Mouse (Mus musculus) neural tube, embryonic 14.5 days (tissue): ENCODE data around the gene Tanc1. TPM values are rescaled to one million over a fixed set of nuclear protein-coding genes. Genes with fewer than 3 reads are reported as not detected.

Experiments used
- ATAC-seq: fragments of 200-750 bp; cut with Nextera tagmentation; 2 replicates; pipeline ENCODE4 v1.8.0; 2017; ENCODE audit warnings: low read depth, mild to moderate bottlenecking, moderate TSS enrichment, moderate library complexity
- H3K27ac ChIP-seq: fragments of 300-500 bp; sonication (generic); 2 replicates; pipeline ENCODE4 v1.5.1; 2014; ENCODE audit warnings: low read depth, mild to moderate bottlenecking, control low read depth, low read length, moderate library complexity, mixed read lengths
- H3K27me3 ChIP-seq: fragments of 300-500 bp; sonication (generic); 2 replicates; pipeline ENCODE4 v1.6.1; 2014; ENCODE audit warnings: low read length; ENCODE audit not compliant: control insufficient read depth, insufficient read depth
- H3K36me3 ChIP-seq: fragments of 300-500 bp; sonication (generic); 2 replicates; pipeline ENCODE4 v1.6.1; 2014; ENCODE audit warnings: low read length, mixed read lengths; ENCODE audit not compliant: control insufficient read depth, insufficient read depth
- H3K4me1 ChIP-seq: fragments of 300-500 bp; sonication (generic); 2 replicates; pipeline ENCODE4 v1.6.1; 2014; ENCODE audit warnings: low read length; ENCODE audit not compliant: control insufficient read depth, insufficient read depth
- H3K4me2 ChIP-seq: fragments of 300-500 bp; sonication (generic); 2 replicates; pipeline ENCODE4 v1.6.1; 2014; ENCODE audit warnings: mild to moderate bottlenecking, low read depth, low read length, control low read depth
- H3K4me3 ChIP-seq: fragments of 300-500 bp; sonication (generic); 2 replicates; pipeline ENCODE4 v1.5.1; 2014; ENCODE audit warnings: low read depth, low read length, control low read depth, mixed read lengths
- H3K9ac ChIP-seq: fragments of 300-500 bp; sonication (generic); replicated peaks from 2 replicates; pipeline ENCODE4 v1.6.1; 2014; ENCODE audit warnings: low read depth, mild to moderate bottlenecking, control low read depth, low read length, mixed read lengths
- H3K9me3 ChIP-seq: fragments of 300-500 bp; sonication (generic); 2 replicates; pipeline ENCODE4 v1.6.1; 2016; ENCODE audit warnings: low read length; ENCODE audit not compliant: control insufficient read depth
- WGBS: fragments of 180-500 bp; shearing (Covaris S2); extraction: QIAGEN DNeasy Blood & Tissue Kit; methylation state at CpG from one replicate; pipeline ENCODE4 v1.1.7; 2014; 5-methylcytosine and 5-hydroxymethylcytosine counted together
- polyA plus RNA-seq: library from polyadenylated mRNA; unstranded; fragments of >200 nt; fragmentation: Nextera tagmentation; extraction: Ambion mirVana; gene quantifications from 2 replicates; pipeline ENCODE4 v1.2.1, GENCODE M21; 2014

Gene Tanc1
- polyA plus RNA-seq, 1 experiment from 2014 or later, result 5.2 TPM

- no peaks in the 10 kb centered on the region for H3K36me3 ChIP-seq
- H3K4me3 ChIP-seq, result no peak overlapping the region
- WGBS, result 34% methylated on average over 6 of the region's 6 CpGs
- no peak overlapping the region for H3K27ac ChIP-seq
- H3K4me2 ChIP-seq, result no peak overlapping the region
- H3K9me3 ChIP-seq, result no peaks in the 10 kb centered on the region
- no peak overlapping the region for H3K9ac ChIP-seq
- no peaks in the 10 kb centered on the region for H3K27me3 ChIP-seq
- no peaks in the 10 kb centered on the region for H3K4me1 ChIP-seq
- ATAC-seq, result peak; percentile 59; the same call in 1 of the 2 replicates
Measured at GRCm38 (mm10) chr2:59745428-59745827, 133.6 kb downstream of the Tanc1 start.

- H3K36me3 ChIP-seq, result no peaks in the 10 kb centered on the region
- no peaks in the 10 kb centered on the region for H3K27me3 ChIP-seq
- H3K4me2 ChIP-seq, result no peak overlapping the region
- 88% methylated on average over 9 of the region's 9 CpGs for WGBS
- H3K9ac ChIP-seq, result no peak overlapping the region
- no peaks in the 10 kb centered on the region for H3K9me3 ChIP-seq
- ATAC-seq, result no peak
- H3K4me3 ChIP-seq, result no peak overlapping the region
- no peak overlapping the region for H3K27ac ChIP-seq
- no peaks in the 10 kb centered on the region for H3K4me1 ChIP-seq
Measured at GRCm38 (mm10) chr2:59746070-59746469, 134.2 kb downstream of the Tanc1 start.

GRCm38 (mm10) chr2:59747757-59748156 lies 135.9 kb downstream of the Tanc1 start:
- no peak overlapping the region for H3K27ac ChIP-seq
- ATAC-seq, result no peak
- H3K36me3 ChIP-seq, result no peaks in the 10 kb centered on the region
- H3K27me3 ChIP-seq, result no peaks in the 10 kb centered on the region
- H3K4me3 ChIP-seq, result no peak overlapping the region
- WGBS, result 89% methylated on average over 9 of the region's 9 CpGs
- H3K4me2 ChIP-seq, result no peak overlapping the region
- no peaks in the 10 kb centered on the region for H3K9me3 ChIP-seq
- no peaks in the 10 kb centered on the region for H3K4me1 ChIP-seq
- H3K9ac ChIP-seq, result no peak overlapping the region

- no peak for ATAC-seq
- 33% methylated on average over 10 of the region's 10 CpGs for WGBS
- Histone ChIP-seq H3K36me3 (no peaks in the 10 kb centered on the region), H3K9me3 (no peaks in the 10 kb centered on the region), H3K9ac (no peak overlapping the region), H3K27ac (no peak overlapping the region), H3K27me3 (no peaks in the 10 kb centered on the region), H3K4me3 (no peak overlapping the region), H3K4me1 (no peaks in the 10 kb centered on the region), H3K4me2 (no peak overlapping the region)
Measured at GRCm38 (mm10) chr2:59749371-59749770, 137.5 kb downstream of the Tanc1 start.

GRCm38 (mm10) chr2:59751172-59751571 lies 139.3 kb downstream of the Tanc1 start:
- H3K27me3 ChIP-seq, result no peaks in the 10 kb centered on the region

DNA sequence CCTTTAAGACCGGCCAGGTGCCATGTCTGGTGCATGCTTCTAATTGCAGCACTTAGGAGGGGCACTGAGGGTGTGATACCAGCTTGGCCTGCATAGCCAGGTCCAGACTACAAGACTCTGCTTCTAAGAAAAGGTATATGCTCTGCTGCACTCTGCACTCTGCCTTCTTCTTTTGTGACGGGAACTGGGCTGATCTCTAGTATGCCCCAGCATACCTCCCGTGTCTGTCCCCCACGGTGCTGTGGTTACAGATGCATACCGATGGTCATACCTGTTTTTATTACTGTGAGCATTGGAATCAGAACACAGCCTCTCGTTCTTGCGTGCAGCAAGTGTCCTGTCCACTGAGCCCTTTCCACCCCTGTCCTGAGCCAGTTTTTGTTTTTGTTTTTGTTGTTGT lies 140.3 kb downstream of the Tanc1 start:
- no peak overlapping the region for H3K27ac ChIP-seq
- 0 out of 2 replicates have a peak, but pooled peaks cover 5% of the 10 kb centered on the region for H3K4me1 ChIP-seq
- H3K9ac ChIP-seq, result no peak overlapping the region
- H3K36me3 ChIP-seq, result no peaks in the 10 kb centered on the region
- no peaks in the 10 kb centered on the region for H3K27me3 ChIP-seq
- H3K4me3 ChIP-seq, result no peak overlapping the region
- ATAC-seq, result no peak
- no peaks in the 10 kb centered on the region for H3K9me3 ChIP-seq
- no peak overlapping the region for H3K4me2 ChIP-seq
- 87% methylated on average over 7 of the region's 7 CpGs for WGBS

More at GRCm38 (mm10) chr2:59751172-59751571, 139.3 kb downstream of the Tanc1 start:
- H3K27ac ChIP-seq, result no peak overlapping the region
- no peak overlapping the region for H3K4me3 ChIP-seq
- H3K4me1 ChIP-seq, result 0 out of 2 replicates have a peak, but pooled peaks cover 5% of the 10 kb centered on the region
- H3K4me2 ChIP-seq, result no peak overlapping the region
- H3K9me3 ChIP-seq, result no peaks in the 10 kb centered on the region
- 76% methylated on average over 6 of the region's 6 CpGs for WGBS
- no peak overlapping the region for H3K9ac ChIP-seq
- ATAC-seq, result no peak
- no peaks in the 10 kb centered on the region for H3K36me3 ChIP-seq

DNA sequence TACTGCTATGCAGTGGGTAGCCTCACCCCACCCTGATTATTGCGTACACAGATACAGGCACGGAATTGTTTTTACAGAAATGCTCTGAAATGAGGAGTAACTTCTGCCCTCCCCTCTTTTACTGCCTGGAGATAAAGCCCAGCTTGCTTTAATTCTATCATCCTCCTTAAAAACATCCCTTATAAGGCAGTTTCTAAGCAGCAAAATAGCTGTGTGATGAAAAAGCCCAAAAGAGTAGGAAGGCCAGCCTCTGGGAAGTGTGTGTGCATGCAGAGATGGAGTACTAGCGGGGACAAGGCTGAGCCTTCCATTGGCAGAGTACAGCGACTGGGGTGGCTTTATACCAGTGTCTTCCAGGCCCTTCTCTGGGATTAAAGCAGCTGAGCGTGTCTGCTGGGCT lies 140.9 kb downstream of the Tanc1 start:
- Histone ChIP-seq H3K4me1 (0 out of 2 replicates have a peak, but pooled peaks cover 5% of the 10 kb centered on the region), H3K4me3 (no peak overlapping the region), H3K27me3 (no peaks in the 10 kb centered on the region), H3K9me3 (no peaks in the 10 kb centered on the region), H3K4me2 (no peak overlapping the region), H3K9ac (no peak overlapping the region), H3K27ac (no peak overlapping the region), H3K36me3 (no peaks in the 10 kb centered on the region)
- no peak for ATAC-seq
- 83% methylated on average over 5 of the region's 5 CpGs for WGBS

DNA sequence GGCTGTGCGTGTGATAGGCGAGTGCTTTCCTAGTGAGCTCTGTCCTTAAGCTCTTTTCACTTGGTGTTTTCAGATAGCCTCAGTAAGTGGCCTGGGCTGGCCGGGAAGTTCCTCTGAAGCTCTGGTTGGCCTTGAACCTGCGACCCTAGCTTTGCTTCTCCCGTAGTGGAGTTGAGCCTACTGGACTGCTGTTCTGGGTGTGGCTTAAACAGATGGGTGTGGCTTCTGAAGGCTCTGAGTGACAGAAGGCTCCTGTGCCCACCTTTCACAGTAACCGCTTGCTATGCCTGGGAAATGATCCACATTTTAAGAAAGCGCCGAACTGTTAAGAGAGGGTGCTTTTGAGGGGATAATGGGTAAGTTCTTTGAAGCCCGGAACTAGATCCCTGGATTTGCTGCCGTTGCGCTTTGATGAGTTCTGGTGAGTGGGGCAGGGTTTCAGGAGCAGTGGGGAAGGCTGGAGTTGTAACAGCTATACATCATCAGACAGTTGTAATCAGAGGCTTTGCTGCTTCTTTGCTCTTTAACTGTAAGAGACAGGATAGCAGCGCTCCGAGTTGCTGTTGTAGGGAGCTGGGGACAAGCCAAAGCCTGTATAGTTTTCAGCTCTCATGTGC lies 144.4 kb downstream of the Tanc1 start:
- WGBS, result 78% methylated on average over 13 of the region's 13 CpGs
- H3K4me3 ChIP-seq, result no peak overlapping the region
- H3K4me1 ChIP-seq, result 0 out of 2 replicates have a peak, but pooled peaks cover 5% of the 10 kb centered on the region
- H3K9ac ChIP-seq, result no peak overlapping the region
- no peaks in the 10 kb centered on the region for H3K9me3 ChIP-seq
- no peak overlapping the region for H3K4me2 ChIP-seq
- H3K27me3 ChIP-seq, result no peaks in the 10 kb centered on the region
- no peak overlapping the region for H3K27ac ChIP-seq
- no peaks in the 10 kb centered on the region for H3K36me3 ChIP-seq
- ATAC-seq, result no peak

DNA sequence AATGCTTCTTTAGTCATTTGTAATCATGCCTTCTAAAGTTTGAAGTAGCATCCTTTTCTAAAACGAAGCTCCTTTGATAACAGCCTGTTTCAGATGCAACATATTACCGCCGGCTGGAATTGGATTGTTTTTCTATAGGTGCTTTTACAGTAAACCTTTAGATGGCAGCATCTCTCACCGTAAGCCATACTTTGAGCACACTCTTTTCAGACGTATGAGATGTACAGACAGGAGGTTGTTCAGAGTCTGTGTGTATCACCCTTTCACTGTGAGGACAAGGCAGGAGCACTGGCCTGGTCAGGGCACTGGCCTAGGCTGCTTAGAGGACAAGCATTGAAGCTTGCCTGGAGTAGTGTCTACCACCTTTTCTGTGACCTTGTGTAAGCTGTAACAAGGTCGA lies 145.2 kb downstream of the Tanc1 start:
- Histone ChIP-seq H3K4me2 (no peak overlapping the region), H3K9me3 (no peaks in the 10 kb centered on the region), H3K9ac (no peak overlapping the region), H3K36me3 (no peaks in the 10 kb centered on the region), H3K4me3 (no peak overlapping the region), H3K4me1 (0 out of 2 replicates have a peak, but pooled peaks cover 5% of the 10 kb centered on the region), H3K27me3 (no peaks in the 10 kb centered on the region), H3K27ac (no peak overlapping the region)
- 71% methylated on average over 6 of the region's 6 CpGs for WGBS
- ATAC-seq, result peak; percentile 60; the same call in 1 of the 2 replicates
